Mouse (Mus musculus) heart, postnatal 0 days (tissue): ENCODE results near the gene Dnah2.

Source experiments
- CTCF ChIP-seq: IDR thresholded peaks from 2 replicates; pipeline ENCODE4 v1.5.1; 2016; ENCODE audit warnings: antibody characterized with exemption, control low read depth, low read depth
- EP300 ChIP-seq: IDR thresholded peaks from 2 replicates; pipeline ENCODE4 v1.6.1; 2016; ENCODE audit warnings: antibody characterized with exemption, low read depth

- TF ChIP-seq CTCF (peak; percentile 63), EP300 (no peak)
These were observed 26.3 kb upstream of the Dnah2 start for GRCm38 (mm10) chr11:69575220-69575619.
